Mouse (Mus musculus) embryonic facial prominence, embryonic 12.5 days (tissue): ENCODE data around the gene Slc1a2. TPM values are rescaled to one million over a fixed set of nuclear protein-coding genes. Genes with fewer than 3 reads are reported as not detected.
A peak's percentile ranks its signal among the peaks of the same experiment; 100 is the strongest.

Experiments used
- ATAC-seq: fragments of 200-750 bp; cut with Nextera tagmentation; 2 replicates; pipeline ENCODE4 v1.8.0; 2017; ENCODE audit not compliant: insufficient number of reproducible peaks, insufficient read depth, low FRiP score, low TSS enrichment
- H3K27ac ChIP-seq: fragments of 300-500 bp; sonication (generic); 2 replicates; pipeline ENCODE4 v1.5.1; 2016; ENCODE audit warnings: mild to moderate bottlenecking
- H3K27me3 ChIP-seq: fragments of 300-500 bp; sonication (generic); 2 replicates; pipeline ENCODE4 v1.6.1; 2016; ENCODE audit warnings: mild to moderate bottlenecking, moderate library complexity
- H3K36me3 ChIP-seq: fragments of 300-500 bp; sonication (generic); 2 replicates; pipeline ENCODE4 v1.6.1; 2016; ENCODE audit warnings: mild to moderate bottlenecking
- H3K4me1 ChIP-seq: fragments of 300-500 bp; sonication (generic); 2 replicates; pipeline ENCODE4 v1.6.1; 2016
- H3K4me2 ChIP-seq: fragments of 300-500 bp; sonication (generic); replicated peaks from 2 replicates; pipeline ENCODE4 v1.6.1; 2016; ENCODE audit warnings: mild to moderate bottlenecking, moderate library complexity
- H3K4me3 ChIP-seq: fragments of 300-500 bp; sonication (generic); 2 replicates; pipeline ENCODE4 v1.5.1; 2016; ENCODE audit warnings: mild to moderate bottlenecking
- H3K9ac ChIP-seq: fragments of 300-500 bp; sonication (generic); 2 replicates; pipeline ENCODE4 v1.6.1; 2016; ENCODE audit warnings: mild to moderate bottlenecking, moderate library complexity
- H3K9me3 ChIP-seq: fragments of 300-500 bp; sonication (generic); 2 replicates; pipeline ENCODE4 v1.6.1; 2016; ENCODE audit warnings: mild to moderate bottlenecking, moderate library complexity
- WGBS: fragments of 180-500 bp; shearing (Covaris S2); methylation state at CpG from one replicate; pipeline ENCODE4 v1.1.7; 2016; 5-methylcytosine and 5-hydroxymethylcytosine counted together
- polyA plus RNA-seq: library from polyadenylated mRNA; unstranded; fragments of >200 nt; fragmentation: Nextera tagmentation; extraction: Ambion mirVana; gene quantifications from 2 replicates; pipeline ENCODE4 v1.2.1, GENCODE M21; 2016

Gene Slc1a2
- polyA plus RNA-seq, 1 experiment from 2014 or later, result 1.2 TPM

DNA sequence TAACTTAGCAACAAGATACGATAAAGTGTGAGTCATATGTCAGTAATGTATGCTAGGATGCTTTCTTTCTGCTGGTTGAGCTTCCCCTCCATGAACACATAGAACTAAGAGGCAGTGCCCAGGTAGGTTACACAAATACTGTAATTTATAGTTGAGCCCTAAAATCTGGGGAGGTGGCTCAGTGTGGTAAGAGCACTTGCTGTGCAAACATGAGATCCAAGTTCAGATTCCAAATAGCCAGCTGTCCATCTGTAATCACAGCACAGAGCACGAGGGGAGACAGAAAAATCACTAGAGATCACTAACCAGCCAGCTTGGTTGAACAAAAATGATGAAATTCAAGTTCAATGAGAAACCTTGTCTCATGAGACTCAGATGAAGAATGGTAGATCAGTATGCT lies 63.4 kb downstream of the Slc1a2 start:
- H3K4me2 ChIP-seq, result no peak overlapping the region
- H3K4me1 ChIP-seq, result no peaks in the 10 kb centered on the region
- no peaks in the 10 kb centered on the region for H3K36me3 ChIP-seq
- no peaks in the 10 kb centered on the region for H3K27me3 ChIP-seq
- WGBS, result 71% methylated on average over 2 of the region's 2 CpGs
- H3K27ac ChIP-seq, result no peak overlapping the region
- H3K9me3 ChIP-seq, result no peaks in the 10 kb centered on the region
- no peak for ATAC-seq
- no peak overlapping the region for H3K4me3 ChIP-seq
- no peak overlapping the region for H3K9ac ChIP-seq

DNA sequence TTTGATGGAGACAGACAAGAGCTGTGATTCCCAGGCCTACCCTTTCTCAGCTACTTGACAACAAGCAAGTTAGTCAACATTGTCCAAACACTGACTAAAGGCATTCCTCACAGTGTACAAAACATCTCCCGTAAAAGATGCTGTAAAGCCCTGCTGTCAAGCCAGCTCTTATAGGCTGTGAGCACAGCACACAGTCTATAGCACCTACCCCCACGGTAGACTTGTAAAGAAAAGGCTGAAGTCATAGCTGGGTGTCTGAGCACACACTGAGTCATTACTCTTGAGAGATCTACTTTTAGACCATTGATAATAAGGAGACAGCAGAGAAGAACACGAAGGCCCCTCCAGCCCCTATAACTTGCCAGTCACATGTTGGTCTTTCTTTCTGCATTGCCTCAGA lies 66.6 kb downstream of the Slc1a2 start:
- 81% methylated on average over 3 of the region's 3 CpGs for WGBS
- H3K4me3 ChIP-seq, result no peak overlapping the region
- no peaks in the 10 kb centered on the region for H3K9me3 ChIP-seq
- no peaks in the 10 kb centered on the region for H3K27me3 ChIP-seq
- peaks cover 3% of the 10 kb centered on the region; the same call in 1 of the 2 replicates for H3K4me1 ChIP-seq
- H3K27ac ChIP-seq, result no peak overlapping the region
- H3K4me2 ChIP-seq, result no peak overlapping the region
- H3K36me3 ChIP-seq, result no peaks in the 10 kb centered on the region
- ATAC-seq, result no peak
- no peak overlapping the region for H3K9ac ChIP-seq

DNA sequence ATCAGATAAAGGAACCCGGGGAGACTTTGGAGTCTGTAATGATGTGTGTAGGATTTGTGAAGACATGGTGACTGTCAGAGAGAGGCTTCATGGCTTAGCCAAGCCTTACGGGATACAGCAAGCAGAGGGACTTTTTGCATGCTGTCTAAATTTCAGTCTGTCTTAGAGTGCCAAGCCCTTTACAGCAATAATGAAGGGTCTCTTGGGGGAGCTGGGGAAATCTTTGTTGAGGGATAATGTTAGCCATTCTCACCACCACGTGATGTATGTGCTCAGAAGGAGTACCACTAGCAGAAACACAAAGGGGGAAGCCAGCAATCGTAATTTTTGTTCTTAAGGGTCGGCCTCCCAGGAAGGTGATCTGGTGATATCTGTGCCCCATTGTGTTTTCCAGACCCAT lies 71.9 kb downstream of the Slc1a2 start:
- no peak overlapping the region for H3K27ac ChIP-seq
- no peaks in the 10 kb centered on the region for H3K36me3 ChIP-seq
- H3K27me3 ChIP-seq, result no peaks in the 10 kb centered on the region
- H3K4me3 ChIP-seq, result no peak overlapping the region
- no peaks in the 10 kb centered on the region for H3K9me3 ChIP-seq
- H3K4me1 ChIP-seq, result peaks cover 19% of the 10 kb centered on the region; the same call in 1 of the 2 replicates
- H3K4me2 ChIP-seq, result 0 out of 2 replicates have a peak overlapping the region, but pooled peaks have one; percentile 18
- no peak overlapping the region for H3K9ac ChIP-seq
- no peak for ATAC-seq
- 49% methylated on average over 5 of the region's 5 CpGs for WGBS

DNA sequence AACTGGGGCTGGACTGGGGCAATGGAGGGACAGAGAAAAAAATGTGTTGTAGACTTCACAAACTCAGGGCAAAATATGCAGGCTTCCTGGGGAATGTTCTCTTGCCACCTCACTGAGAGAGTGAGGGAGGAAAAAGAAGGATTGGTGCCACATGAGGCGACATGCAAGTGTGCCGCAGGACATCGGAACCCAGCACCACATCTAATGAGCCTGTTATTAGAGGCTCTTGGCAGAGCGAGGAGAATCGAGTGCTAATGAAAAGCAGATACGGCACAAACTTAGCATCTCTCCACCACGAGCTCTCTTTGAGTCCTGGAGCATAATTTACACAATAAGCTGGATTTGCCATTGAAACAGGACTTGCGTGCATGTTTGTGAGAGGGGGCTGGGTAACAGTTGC lies 72.3 kb downstream of the Slc1a2 start:
- WGBS, result 25% methylated on average over 8 of the region's 8 CpGs
- no peaks in the 10 kb centered on the region for H3K36me3 ChIP-seq
- H3K27me3 ChIP-seq, result no peaks in the 10 kb centered on the region
- H3K4me1 ChIP-seq, result peaks cover 19% of the 10 kb centered on the region; the same call in 1 of the 2 replicates
- no peak overlapping the region for H3K9ac ChIP-seq
- 0 out of 2 replicates have a peak overlapping the region, but pooled peaks have one; percentile 18 for H3K4me2 ChIP-seq
- ATAC-seq, result no peak
- H3K27ac ChIP-seq, result no peak overlapping the region
- H3K4me3 ChIP-seq, result no peak overlapping the region
- no peaks in the 10 kb centered on the region for H3K9me3 ChIP-seq

DNA sequence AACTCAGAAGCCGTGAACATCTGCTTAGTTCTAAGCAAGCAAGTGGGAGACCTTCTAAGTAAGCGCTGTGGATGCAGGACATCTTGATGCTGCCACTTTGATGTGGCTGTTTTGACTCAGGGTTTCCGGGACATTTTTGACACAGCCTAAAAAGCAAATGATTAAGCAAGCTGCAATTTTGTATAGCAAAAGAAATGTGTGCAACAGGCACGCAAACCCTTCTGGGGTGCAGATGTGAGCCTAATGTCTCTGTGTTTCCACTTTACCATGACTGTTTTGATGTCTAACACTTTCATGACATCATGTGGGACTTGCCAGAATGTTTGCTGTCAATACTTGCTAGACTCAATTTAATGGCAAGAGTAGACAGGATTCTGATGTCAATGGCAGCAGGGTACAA lies 74.7 kb downstream of the Slc1a2 start:
- Histone ChIP-seq H3K27me3 (no peaks in the 10 kb centered on the region), H3K36me3 (no peaks in the 10 kb centered on the region), H3K4me1 (peaks cover 19% of the 10 kb centered on the region; the same call in 1 of the 2 replicates), H3K4me3 (no peak overlapping the region), H3K9me3 (no peaks in the 10 kb centered on the region), H3K4me2 (no peak overlapping the region), H3K27ac (0 out of 2 replicates have a peak overlapping the region, but pooled peaks have one; percentile 11), H3K9ac (no peak overlapping the region)
- no peak for ATAC-seq
- 63% methylated on average over 4 of the region's 4 CpGs for WGBS

DNA sequence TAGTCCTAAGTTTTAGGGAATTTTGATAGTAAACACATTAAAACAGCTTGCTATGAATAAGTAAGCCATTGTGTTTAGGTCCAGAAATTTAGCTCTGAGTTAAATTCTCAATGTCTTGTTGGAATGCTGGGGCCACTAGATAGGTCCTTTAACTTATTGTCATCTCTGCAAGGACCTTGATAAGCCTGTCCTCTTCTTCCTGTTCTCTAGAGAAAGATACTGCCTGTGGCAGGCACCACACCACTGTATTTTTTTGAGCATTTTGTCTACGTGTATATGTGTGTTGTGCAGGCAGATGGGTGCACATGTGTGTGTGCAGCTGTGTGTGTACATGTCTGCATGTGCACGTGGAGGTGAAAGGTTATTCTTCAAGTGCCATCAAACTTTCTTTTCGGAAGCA lies 75.6 kb downstream of the Slc1a2 start:
- no peak overlapping the region for H3K9ac ChIP-seq
- H3K4me3 ChIP-seq, result no peak overlapping the region
- no peak overlapping the region for H3K4me2 ChIP-seq
- ATAC-seq, result no peak
- no peaks in the 10 kb centered on the region for H3K9me3 ChIP-seq
- no peaks in the 10 kb centered on the region for H3K36me3 ChIP-seq
- no peaks in the 10 kb centered on the region for H3K27me3 ChIP-seq
- H3K27ac ChIP-seq, result no peak overlapping the region
- 86% methylated on average over 3 of the region's 3 CpGs for WGBS
- H3K4me1 ChIP-seq, result peaks cover 19% of the 10 kb centered on the region; the same call in 1 of the 2 replicates

DNA sequence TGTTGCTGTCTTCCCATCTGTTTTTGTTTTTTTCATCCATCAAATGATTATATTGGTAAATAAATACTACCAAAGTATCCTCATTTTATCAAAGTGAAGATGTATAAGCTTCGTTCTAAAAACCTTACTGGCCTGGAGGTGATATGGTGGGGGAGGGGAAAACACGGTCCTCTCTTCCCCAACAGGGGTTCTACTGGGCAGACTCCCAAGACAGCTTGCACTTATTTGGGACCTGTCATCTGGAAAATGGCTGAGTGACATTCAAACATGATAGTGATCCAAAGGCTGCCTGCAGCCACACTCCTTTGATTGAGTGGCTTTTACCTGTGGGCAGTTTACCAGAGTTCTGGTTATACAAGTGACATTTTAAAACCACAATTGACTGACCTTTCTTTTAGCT lies 76.6 kb downstream of the Slc1a2 start:
- H3K4me2 ChIP-seq, result no peak overlapping the region
- H3K27me3 ChIP-seq, result no peaks in the 10 kb centered on the region
- no peak overlapping the region for H3K9ac ChIP-seq
- H3K4me1 ChIP-seq, result peaks cover 17% of the 10 kb centered on the region; the same call in 1 of the 2 replicates
- ATAC-seq, result no peak
- no peak overlapping the region for H3K27ac ChIP-seq
- H3K4me3 ChIP-seq, result no peak overlapping the region
- no peaks in the 10 kb centered on the region for H3K9me3 ChIP-seq
- WGBS, result 61% methylated on average over 2 of the region's 2 CpGs
- no peaks in the 10 kb centered on the region for H3K36me3 ChIP-seq

DNA sequence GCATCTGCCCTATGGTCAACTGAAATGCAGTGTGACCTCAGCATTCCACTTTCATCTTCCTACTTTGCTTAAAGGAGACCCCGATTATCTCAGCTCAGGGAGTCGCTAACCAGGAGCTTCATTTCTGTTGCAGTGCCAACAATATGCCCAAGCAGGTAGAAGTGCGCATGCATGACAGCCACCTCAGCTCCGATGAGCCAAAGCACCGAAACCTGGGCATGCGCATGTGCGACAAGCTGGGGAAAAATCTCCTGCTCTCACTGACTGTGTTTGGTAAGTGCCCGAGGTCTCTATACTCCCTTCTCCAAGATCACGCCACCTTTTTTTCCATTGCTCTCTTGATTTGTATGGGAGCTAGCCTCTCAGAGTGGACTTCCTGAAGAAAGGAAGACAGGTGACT lies 77.4 kb downstream of the Slc1a2 start:
- H3K27me3 ChIP-seq, result no peaks in the 10 kb centered on the region
- H3K4me2 ChIP-seq, result no peak overlapping the region
- H3K4me3 ChIP-seq, result no peak overlapping the region
- no peak overlapping the region for H3K27ac ChIP-seq
- no peaks in the 10 kb centered on the region for H3K36me3 ChIP-seq
- H3K9me3 ChIP-seq, result no peaks in the 10 kb centered on the region
- no peak for ATAC-seq
- H3K9ac ChIP-seq, result no peak overlapping the region
- peaks cover 9% of the 10 kb centered on the region; the same call in 1 of the 2 replicates for H3K4me1 ChIP-seq
- 91% methylated on average over 9 of the region's 9 CpGs for WGBS

DNA sequence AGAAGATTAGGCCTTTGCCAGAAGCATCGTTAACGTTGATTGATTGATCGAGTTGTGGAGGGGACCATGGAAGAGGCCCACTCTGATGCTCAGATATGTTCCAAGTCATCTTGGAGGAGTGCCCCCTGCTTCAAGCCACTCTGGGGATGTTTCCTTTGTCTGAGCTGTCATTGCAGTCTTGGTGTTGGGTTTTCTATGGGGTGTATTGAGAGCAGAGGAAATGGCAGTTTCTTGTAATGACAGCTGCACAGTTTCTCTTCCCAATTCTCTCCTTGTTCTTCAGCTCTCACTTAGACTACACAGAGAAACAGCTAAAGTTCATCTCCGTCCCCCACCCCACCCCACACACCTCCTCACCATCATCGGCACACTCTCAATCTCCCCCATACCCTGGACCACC lies 78.0 kb downstream of the Slc1a2 start:
- Histone ChIP-seq H3K4me1 (peaks cover 3% of the 10 kb centered on the region; the same call in 1 of the 2 replicates), H3K4me2 (no peak overlapping the region), H3K4me3 (no peak overlapping the region), H3K36me3 (no peaks in the 10 kb centered on the region), H3K9me3 (no peaks in the 10 kb centered on the region), H3K9ac (no peak overlapping the region), H3K27me3 (no peaks in the 10 kb centered on the region), H3K27ac (no peak overlapping the region)
- 89% methylated on average over 5 of the region's 5 CpGs for WGBS
- ATAC-seq, result no peak

DNA sequence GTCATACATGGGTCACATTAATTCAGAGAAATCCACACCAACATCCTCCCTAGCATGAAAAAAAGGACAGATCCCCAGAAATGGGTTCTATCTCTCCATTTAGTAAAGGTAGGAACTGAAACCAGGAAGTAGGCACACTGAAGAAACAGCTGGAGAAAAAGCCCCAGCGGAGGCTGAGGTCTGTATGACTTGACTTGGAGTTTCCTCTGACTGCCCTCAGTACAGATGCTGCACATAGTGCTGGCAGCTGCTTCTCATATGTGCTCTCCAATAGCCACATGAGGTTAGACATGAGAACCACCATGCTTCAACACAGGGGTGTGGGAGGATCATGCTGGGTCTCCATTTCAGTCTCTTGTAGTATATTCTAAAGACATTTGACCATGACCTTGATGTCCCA lies 80.4 kb downstream of the Slc1a2 start:
- Histone ChIP-seq H3K9ac (no peak overlapping the region), H3K4me3 (no peak overlapping the region), H3K27ac (no peak overlapping the region), H3K4me2 (no peak overlapping the region), H3K9me3 (no peaks in the 10 kb centered on the region), H3K27me3 (no peaks in the 10 kb centered on the region), H3K36me3 (no peaks in the 10 kb centered on the region), H3K4me1 (no peaks in the 10 kb centered on the region)
- WGBS, result 88% methylated on average over 1 of the region's 1 CpGs
- ATAC-seq, result no peak

DNA sequence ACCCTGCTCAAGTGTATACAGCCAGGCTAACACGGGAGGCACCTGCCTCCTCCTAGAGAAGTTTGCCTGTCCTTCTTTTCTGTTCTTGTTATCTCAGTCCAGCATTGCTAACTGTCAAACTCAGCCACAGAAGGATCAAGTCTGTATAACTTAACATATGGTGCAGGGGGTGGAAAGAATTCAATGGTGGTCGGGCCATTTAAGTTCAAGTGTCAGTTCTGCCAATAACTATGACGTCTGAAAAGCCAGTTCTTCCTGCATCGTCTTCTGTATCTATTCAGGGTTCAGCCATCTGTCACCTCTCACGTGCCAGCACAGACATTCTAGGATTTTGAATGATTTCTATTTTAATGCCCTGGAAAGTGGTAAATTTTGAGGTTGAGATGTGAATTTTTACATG lies 84.2 kb downstream of the Slc1a2 start:
- Histone ChIP-seq H3K4me1 (peaks cover 5% of the 10 kb centered on the region; the same call in 1 of the 2 replicates), H3K27me3 (no peaks in the 10 kb centered on the region), H3K27ac (no peak overlapping the region), H3K36me3 (no peaks in the 10 kb centered on the region), H3K4me2 (no peak overlapping the region), H3K9ac (no peak overlapping the region), H3K4me3 (no peak overlapping the region), H3K9me3 (no peaks in the 10 kb centered on the region)
- 77% methylated on average over 5 of the region's 5 CpGs for WGBS
- no peak for ATAC-seq

DNA sequence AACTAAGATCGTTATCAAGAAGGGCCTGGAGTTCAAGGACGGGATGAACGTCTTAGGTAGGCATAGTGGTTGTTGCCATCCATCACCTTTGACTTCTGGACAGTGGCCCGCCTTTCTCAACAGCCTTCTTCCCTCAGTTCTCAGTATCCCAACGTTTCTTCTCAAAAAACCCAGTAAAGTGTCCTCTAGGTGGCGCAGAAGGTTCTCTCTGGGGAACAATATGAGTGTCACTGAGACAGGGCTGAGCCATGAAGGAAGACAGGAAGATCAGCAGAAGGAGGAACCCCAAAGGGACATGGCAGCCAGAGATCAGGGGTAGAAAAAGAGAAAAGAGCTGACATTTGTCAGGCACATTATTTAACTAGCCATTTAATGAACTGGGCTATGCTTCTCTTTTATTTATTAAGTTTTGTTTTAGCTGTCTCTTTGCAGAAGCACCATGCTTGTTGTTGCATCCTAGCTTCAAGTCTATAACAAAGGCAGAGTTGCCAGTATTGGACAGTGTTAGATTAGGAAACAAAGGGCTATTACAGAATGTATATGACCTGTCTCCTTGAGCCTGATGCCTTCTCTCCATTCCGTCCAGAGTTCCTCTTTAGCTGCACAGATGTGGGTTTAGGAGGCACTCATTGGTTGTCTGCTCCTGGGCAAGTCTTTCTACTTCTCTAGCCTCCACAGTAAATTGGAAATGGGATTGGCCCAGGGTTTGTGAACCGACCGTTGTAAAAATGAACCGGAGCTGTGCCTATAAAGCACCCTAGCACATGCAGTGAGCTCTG lies 85.6 kb downstream of the Slc1a2 start:
- Histone ChIP-seq H3K9me3 (no peaks in the 10 kb centered on the region), H3K27me3 (no peaks in the 10 kb centered on the region), H3K27ac (no peak overlapping the region), H3K36me3 (no peaks in the 10 kb centered on the region), H3K4me1 (peaks cover 5% of the 10 kb centered on the region; the same call in 1 of the 2 replicates), H3K4me3 (no peak overlapping the region), H3K9ac (no peak overlapping the region), H3K4me2 (no peak overlapping the region)
- no peak for ATAC-seq
- WGBS, result 62% methylated on average over 10 of the region's 10 CpGs
